In genomic region chr6:115782781-115783180, GRCm38 (mm10) we compare ENCODE assay signal across 31 mouse cellular contexts. TPM values are rescaled to one million over a fixed set of nuclear protein-coding genes. Genes with fewer than 3 reads are reported as not detected.
A peak's percentile ranks its signal among the peaks of the same experiment; 100 is the strongest.
DNase-seq lines count a peak whose midpoint lies in the region; ATAC-seq and TF ChIP-seq lines count a peak whose summit lies in the region.
"Had no signal": no experiment of that assay in that cellular context is flagged by ENCODE, and none has a peak within 500 bp of the region (broad histone marks: within the 10 kb centered on the region; RNA-seq: fewer than 3 reads in every experiment).

No protein-coding gene starts in this region.

- intact Hi-C loops in gastrocnemius, adult 2 months (cut with DNase I): no loop called here
- intact Hi-C loops in gastrocnemius, postnatal 36 days (cut with DNase I): no loop called here

- H3K27ac ChIP-seq in gastrocnemius, adult 2 months: peak overlapping the region; percentile 66
- H3K27ac ChIP-seq in neural tube, embryonic 11.5 days (ENCODE audit: low read depth, low read length): no peak overlapping the region
- H3K27ac ChIP-seq: heart, embryonic 10.5 days; hindbrain, embryonic 10.5 days; hindbrain, embryonic 15.5 days; kidney, embryonic 15.5 days; liver, embryonic 13.5 days; macrophage; midbrain, embryonic 13.5 days; neural tube, embryonic 15.5 days had no signal

- H3K36me3 ChIP-seq in neural tube, embryonic 11.5 days (ENCODE audit: control insufficient read depth, insufficient read depth, low read length): peaks cover 36% of the 10 kb centered on the region

- 97% methylated on average over 3 of the region's 3 CpGs for WGBS in neural tube, embryonic 11.5 days

- no peak overlapping the region for H3K4me3 ChIP-seq in gastrocnemius, adult 2 months
- no peak overlapping the region for H3K4me3 ChIP-seq in neural tube, embryonic 11.5 days (ENCODE audit: low read depth, low read length)
- H3K4me3 ChIP-seq: erythroblast, embryonic 14.5 days; heart, embryonic 10.5 days; hindbrain, embryonic 10.5 days; hindbrain, embryonic 15.5 days; kidney, embryonic 15.5 days; liver, embryonic 13.5 days; midbrain, embryonic 13.5 days; neural tube, embryonic 15.5 days had no signal

- 0 out of 2 replicates have a peak, but pooled peaks cover 3% of the 10 kb centered on the region for H3K4me1 ChIP-seq in neural tube, embryonic 11.5 days (ENCODE audit: control insufficient read depth, insufficient read depth, low read length)
- H3K4me1 ChIP-seq: hindbrain, embryonic 10.5 days; hindbrain, embryonic 15.5 days; kidney, embryonic 15.5 days; liver, embryonic 13.5 days; midbrain, embryonic 13.5 days; neural tube, embryonic 15.5 days had no signal

- H3K9me3 ChIP-seq in neural tube, embryonic 11.5 days (ENCODE audit: control insufficient read depth, low read length): no peaks in the 10 kb centered on the region
- H3K9me3 ChIP-seq: G1E; heart, embryonic 10.5 days; hindbrain, embryonic 10.5 days; hindbrain, embryonic 15.5 days; kidney, embryonic 15.5 days; liver, embryonic 13.5 days; midbrain, embryonic 13.5 days; neural tube, embryonic 15.5 days had no signal

- ATAC-seq in neural tube, embryonic 11.5 days (ENCODE audit: insufficient read depth, low FRiP score, low TSS enrichment): no peak
- ATAC-seq: forebrain, embryonic 16.5 days; inflammation-experienced regulatory T-cells, adult 6 months; midbrain, embryonic 13.5 days had no signal

- no peak for DNase-seq in gastrocnemius, adult 2 months
- no peak for DNase-seq in gastrocnemius, postnatal 36 days
- peak; percentile 4 for DNase-seq in neural tube, embryonic 11.5 days (ENCODE audit: low spot score)
- DNase-seq in neural tube, embryonic 10.5 days (ENCODE audit: extremely low spot score, low spot score): no peak
- peak; percentile 57 for DNase-seq in adrenal gland, postnatal 10 days
- DNase-seq in B cell, adult 2 months: no peak
- DNase-seq in right cerebral cortex, adult 2 months (ENCODE audit: low spot score in 2 of 2): no peak
- DNase-seq: cerebellum, adult 2 months; cerebellum, postnatal 14 days; heart, postnatal 14 days; kidney, adult 18-20 months; kidney, postnatal 25 days; layer of hippocampus, postnatal 36 days; left cerebral cortex, postnatal 4 days; liver, embryonic 13.5 days; lung, adult 2 months; lung, postnatal 10 days; spleen, adult 18-20 months; thymus, adult 18-20 months; thymus, postnatal 36 days had no signal

- H3K27me3 ChIP-seq in neural tube, embryonic 11.5 days (ENCODE audit: control insufficient read depth, insufficient read depth, low read length): no peaks in the 10 kb centered on the region
- H3K27me3 ChIP-seq: hindbrain, embryonic 15.5 days; kidney, embryonic 15.5 days; liver, embryonic 13.5 days; midbrain, embryonic 13.5 days; neural tube, embryonic 15.5 days had no signal

- TF ChIP-seq CTCF in gastrocnemius, adult 2 months (IDR thresholded peaks at IDR 0.05): no peak

- H3K4me2 ChIP-seq in neural tube, embryonic 11.5 days (ENCODE audit: low read depth): no peak overlapping the region
- H3K4me2 ChIP-seq: hindbrain, embryonic 15.5 days; kidney, embryonic 15.5 days; liver, embryonic 13.5 days; midbrain, embryonic 13.5 days; neural tube, embryonic 15.5 days had no signal

- H3K9ac ChIP-seq in neural tube, embryonic 11.5 days (ENCODE audit: low read length): no peak overlapping the region
- H3K9ac ChIP-seq: hindbrain, embryonic 15.5 days; kidney, embryonic 15.5 days; liver, embryonic 13.5 days; midbrain, embryonic 13.5 days had no signal

RNA-seq across cellular contexts. Expression of gene Cand2, which starts 8.4 kb away (rescaled TPM):
- total RNA-seq in gastrocnemius, adult 2 months (2021): 10 to 100 TPM; 62.9 to 68.9 TPM
- total RNA-seq in gastrocnemius, postnatal 36 days (2021): 10 to 100 TPM; 66.8 to 71.3 TPM
- polyA plus RNA-seq in neural tube, embryonic 11.5 days (2014; fragmentation: Nextera tagmentation; extraction: Ambion mirVana): 37.7 and 37.9 TPM in 2 replicates
- total RNA-seq in adrenal gland, postnatal 10 days (2021): 10 to 100 TPM; 10.4 to 16.1 TPM

RNA-seq across cellular contexts. Expression of gene Tmem40, which starts 20.6 kb away (rescaled TPM):
- under 1 TPM in 1 of 2 experiments, not detected in 1; 0.28 TPM for total RNA-seq in gastrocnemius, adult 2 months (2021)
- under 1 TPM in 1 of 2 experiments, not detected in 1; 0.72 TPM for total RNA-seq in gastrocnemius, postnatal 36 days (2021)
- polyA plus RNA-seq in neural tube, embryonic 11.5 days (2014; fragmentation: Nextera tagmentation; extraction: Ambion mirVana): 2.0 and 2.3 TPM in 2 replicates
- under 1 TPM; 0.79 to 0.93 TPM for total RNA-seq in adrenal gland, postnatal 10 days (2021)
- polyA plus RNA-seq: inflammation-experienced regulatory T-cells, adult 6 months had no signal

RNA-seq across cellular contexts. Expression of gene Rpl32, which starts 25.8 kb away (rescaled TPM):
- 100 to 1,000 TPM; 562 to 624 TPM for total RNA-seq in gastrocnemius, adult 2 months (2021)
- 100 to 1,000 TPM; 492 to 563 TPM for total RNA-seq in gastrocnemius, postnatal 36 days (2021)
- 1,610 and 1,750 TPM in 2 replicates for polyA plus RNA-seq in neural tube, embryonic 11.5 days (2014; fragmentation: Nextera tagmentation; extraction: Ambion mirVana)
- 1,000 to 10,000 TPM; 1,305 to 1,319 TPM for total RNA-seq in adrenal gland, postnatal 10 days (2021)

RNA-seq across cellular contexts. Expression of gene Efcab12, which starts 55.4 kb away (rescaled TPM):
- not detected for total RNA-seq in gastrocnemius, adult 2 months (2021)
- total RNA-seq in gastrocnemius, postnatal 36 days (2021): under 1 TPM; 0.10 to 0.25 TPM
- 0.80 and 1.4 TPM in 2 replicates for polyA plus RNA-seq in neural tube, embryonic 11.5 days (2014; fragmentation: Nextera tagmentation; extraction: Ambion mirVana)
- total RNA-seq in adrenal gland, postnatal 10 days (2021): under 1 TPM; 0.57 to 1.00 TPM
- polyA plus RNA-seq: erythroblast, embryonic 14.5 days; G1E had no signal

Comparison
In these comparisons a context has a peak if more than half of its experiments do, and no peak if none do; other contexts are left out.
1. DNase-seq: peak in neural tube, embryonic 11.5 days (single experiment) and adrenal gland, postnatal 10 days (single experiment); none in gastrocnemius, adult 2 months (single experiment), gastrocnemius, postnatal 36 days (0 of 2), neural tube, embryonic 10.5 days (single experiment), B cell, adult 2 months (0 of 2) and right cerebral cortex, adult 2 months (0 of 2).